Mouse (Mus musculus) heart, postnatal 14 days (tissue): ENCODE measurements at regions not wholly inside any gene's neighbourhood (a gene's known extent, or its start where the extent isn't known, plus 50 kb on each side); places are given as distances from the start of the nearest gene placed in this dataset.
"Not testable (repeated sequence)": the region's sequence is repeated elsewhere in the genome, so short reads cannot be mapped to it uniquely, and the experiment has no call there.

Source experiments
- DNase-seq, 2 experiments: peaks; one replicate each; pipeline ENCODE4 v3.0.0; 2021 to 2022
- intact Hi-C: fragments of 180-260 bp; cut with DNase I; formaldehyde crosslinking; loops from one replicate; pipeline ENCODE4 v1.15.1; 2025

GRCm38 (mm10) chr17:82904961-82905360 is 310.1 kb upstream of the Pkdcc start:
- DNase-seq = no peak
- intact Hi-C loops = no loop called here

GRCm38 (mm10) chr17:82905483-82905882 is 309.6 kb upstream of the Pkdcc start:
- intact Hi-C loops = no loop called here
- DNase-seq = no peak

GRCm38 (mm10) chr17:82909189-82909588 is 305.9 kb upstream of the Pkdcc start:
- DNase-seq = no peak
- intact Hi-C loops = no loop called here

GRCm38 (mm10) chr17:82922986-82923385 is 292.1 kb upstream of the Pkdcc start:
- intact Hi-C loops, DNase-seq: not testable (repeated sequence)

- no peak for DNase-seq
- intact Hi-C loops = no loop called here
Measured at GRCm38 (mm10) chr17:82925751-82926150, 289.3 kb upstream of the Pkdcc start.

GRCm38 (mm10) chr17:82927681-82928080 is 287.4 kb upstream of the Pkdcc start:
- no peak for DNase-seq
- intact Hi-C loops = no loop called here

- intact Hi-C loops = no loop called here
- no peak for DNase-seq
Measured at GRCm38 (mm10) chr17:82929511-82929910, 285.6 kb upstream of the Pkdcc start.

GRCm38 (mm10) chr17:82930738-82931137 is 284.4 kb upstream of the Pkdcc start:
- DNase-seq = no peak
- intact Hi-C loops = no loop called here

- no peak for DNase-seq
- intact Hi-C loops = no loop called here
Measured at GRCm38 (mm10) chr17:82931476-82931875, 283.6 kb upstream of the Pkdcc start.

GRCm38 (mm10) chr17:82936836-82937235 is 278.3 kb upstream of the Pkdcc start:
- intact Hi-C loops = no loop called here
- no peak for DNase-seq

GRCm38 (mm10) chr17:82946083-82946482 is 269.0 kb upstream of the Pkdcc start:
- intact Hi-C loops = no loop called here
- DNase-seq = no peak

- DNase-seq = peak in 1 of 2 experiments; percentile 7
- intact Hi-C loops = no loop called here
Measured at GRCm38 (mm10) chr17:82949794-82950193, 265.3 kb upstream of the Pkdcc start.

GRCm38 (mm10) chr17:82950268-82950667 is 264.8 kb upstream of the Pkdcc start:
- no peak for DNase-seq
- intact Hi-C loops = no loop called here

GRCm38 (mm10) chr17:82957409-82957808 is 257.7 kb upstream of the Pkdcc start:
- intact Hi-C loops = loop anchor here (5.0 kb wide), 1 partner anchor 1765 kb away; no protein-coding TSS in a partner anchor
- peak in 1 of 2 experiments; percentile 23 for DNase-seq

- intact Hi-C loops = no loop called here
- no peak for DNase-seq
Measured at GRCm38 (mm10) chr17:82963374-82963773, 251.7 kb upstream of the Pkdcc start.

- DNase-seq = no peak
- intact Hi-C loops = loop anchor here (5.0 kb wide), 1 partner anchor 1807 kb away; no protein-coding TSS in a partner anchor
Measured at GRCm38 (mm10) chr17:82999710-83000109, 215.4 kb upstream of the Pkdcc start.

- no peak for DNase-seq
- intact Hi-C loops = loop anchor here (5.0 kb wide), 1 partner anchor 1808 kb away; no protein-coding TSS in a partner anchor
Measured at GRCm38 (mm10) chr17:83000411-83000810, 214.7 kb upstream of the Pkdcc start.

- intact Hi-C loops = loop anchor here (5.0 kb wide), 1 partner anchor 1809 kb away; no protein-coding TSS in a partner anchor
- peak; percentile 10 to 29 for DNase-seq
Measured at GRCm38 (mm10) chr17:83001567-83001966, 213.5 kb upstream of the Pkdcc start.

GRCm38 (mm10) chr17:83010845-83011244 is 204.2 kb upstream of the Pkdcc start:
- intact Hi-C loops = no loop called here
- DNase-seq = no peak

GRCm38 (mm10) chr17:83015656-83016055 is 199.4 kb upstream of the Pkdcc start:
- no peak for DNase-seq
- intact Hi-C loops = no loop called here

GRCm38 (mm10) chr17:83016936-83017335 is 198.2 kb upstream of the Pkdcc start:
- DNase-seq = no peak
- intact Hi-C loops = no loop called here

GRCm38 (mm10) chr17:83019267-83019666 is 195.8 kb upstream of the Pkdcc start:
- intact Hi-C loops = no loop called here
- no peak for DNase-seq

- DNase-seq = peak; percentile 60 to 69
- intact Hi-C loops = loop anchor here (10.0 kb wide), 1 partner anchor 614 kb away; the partner anchor contains the start of gene Kcng3
Measured at GRCm38 (mm10) chr17:83020576-83020975, 194.5 kb upstream of the Pkdcc start.
